Mouse (Mus musculus) ES-E14 (cell line): ENCODE results near the gene Itfg1. TPM values are rescaled to one million over a fixed set of nuclear protein-coding genes. Genes with fewer than 3 reads are reported as not detected.

ENCODE experiments used
- DNase-seq: peaks from one replicate; pipeline ENCODE4 v3.0.0-alpha.2; 2013; ENCODE audit warnings: low read depth, low spot score
- H3K27ac ChIP-seq: 2 replicates; pipeline ENCODE4 v1.5.1; 2012; ENCODE audit warnings: low read depth, mild to moderate bottlenecking, low read length, moderate library complexity, mixed read lengths; ENCODE audit not compliant: poor library complexity, insufficient read depth, severe bottlenecking
- H3K36me3 ChIP-seq: 2 replicates; pipeline ENCODE4 v1.6.1; 2012; ENCODE audit warnings: mild to moderate bottlenecking, low read length, moderate library complexity, mixed read lengths; ENCODE audit not compliant: control insufficient read depth, poor library complexity, insufficient read depth, severe bottlenecking
- H3K4me1 ChIP-seq, 2 experiments: fragments of 150-350 bp in 1 of 2; sonication (generic) in 1 of 2; 2 replicates each; pipeline ENCODE4 v1.6.1; 2012; ENCODE audit warnings: low read length in 2 of 2, mild to moderate bottlenecking in 1 of 2, mixed read lengths in 1 of 2; ENCODE audit not compliant: control insufficient read depth in 2 of 2, insufficient read depth in 2 of 2, poor library complexity in 1 of 2
- H3K4me3 ChIP-seq, 2 experiments: fragments of 150-350 bp in 1 of 2; sonication (generic) in 1 of 2; 2 replicates each; pipeline ENCODE4 v1.5.1; 2012; ENCODE audit warnings: low read length in 2 of 2, low read depth in 1 of 2, mild to moderate bottlenecking in 1 of 2, mixed read lengths in 1 of 2; ENCODE audit not compliant: insufficient read depth in 1 of 2, poor library complexity in 1 of 2, severe bottlenecking in 1 of 2
- H3K9ac ChIP-seq: 2 replicates; pipeline ENCODE4 v1.6.1; 2012; ENCODE audit warnings: low read depth, mild to moderate bottlenecking, low read length, mixed read lengths; ENCODE audit not compliant: poor library complexity, insufficient read depth, severe bottlenecking
- H3K9me3 ChIP-seq: fragments of 150-350 bp; sonication (generic); 2 replicates; pipeline ENCODE4 v1.6.1; 2012; ENCODE audit warnings: low read depth, mild to moderate bottlenecking, low read length; ENCODE audit not compliant: control insufficient read depth, insufficient read depth
- CHD2 ChIP-seq: IDR thresholded peaks from 2 replicates; pipeline ENCODE4 v1.6.1; 2014; ENCODE audit warnings: mild to moderate bottlenecking, low read depth, low read length, inconsistent platforms
- HCFC1 ChIP-seq: IDR thresholded peaks from 2 replicates; pipeline ENCODE4 v1.6.1; 2012; ENCODE audit warnings: low read length, inconsistent platforms, borderline replicate concordance; ENCODE audit not compliant: insufficient read depth
- MAFK ChIP-seq: IDR thresholded peaks from 2 replicates; pipeline ENCODE4 v1.6.1; 2014; ENCODE audit warnings: mild to moderate bottlenecking, low read depth, low read length, inconsistent platforms; ENCODE audit not compliant: insufficient read depth
- ZC3H11A ChIP-seq: IDR thresholded peaks from 2 replicates; pipeline ENCODE4 v1.6.1; 2012; ENCODE audit warnings: low read depth, mild to moderate bottlenecking, inconsistent platforms, low read length, borderline replicate concordance
- ZNF384 ChIP-seq: IDR thresholded peaks from 2 replicates; pipeline ENCODE4 v1.6.1; 2012; ENCODE audit warnings: low read depth, low read length, inconsistent platforms
- in situ Hi-C, 2 experiments: fragments of 600-800 bp; cut with MboI; formaldehyde crosslinking; loops; one replicate each; pipeline ENCODE4 v1.15.1; 2025; ENCODE audit warnings: low sequenced_read_pairs in 2 of 2, inconsistent platforms in 1 of 2; ENCODE audit not compliant: unreplicated experiment in 2 of 2
- total RNA-seq: library from RNA; depleted of rRNA; stranded (reverse); fragments of 300-350 nt; gene quantifications from 2 replicates; pipeline ENCODE4 v1.2.3, GENCODE M21; 2012; rRNA removed

The Itfg1 gene
- total RNA-seq, result 38.2 and 40.2 TPM in 2 replicates

DNA sequence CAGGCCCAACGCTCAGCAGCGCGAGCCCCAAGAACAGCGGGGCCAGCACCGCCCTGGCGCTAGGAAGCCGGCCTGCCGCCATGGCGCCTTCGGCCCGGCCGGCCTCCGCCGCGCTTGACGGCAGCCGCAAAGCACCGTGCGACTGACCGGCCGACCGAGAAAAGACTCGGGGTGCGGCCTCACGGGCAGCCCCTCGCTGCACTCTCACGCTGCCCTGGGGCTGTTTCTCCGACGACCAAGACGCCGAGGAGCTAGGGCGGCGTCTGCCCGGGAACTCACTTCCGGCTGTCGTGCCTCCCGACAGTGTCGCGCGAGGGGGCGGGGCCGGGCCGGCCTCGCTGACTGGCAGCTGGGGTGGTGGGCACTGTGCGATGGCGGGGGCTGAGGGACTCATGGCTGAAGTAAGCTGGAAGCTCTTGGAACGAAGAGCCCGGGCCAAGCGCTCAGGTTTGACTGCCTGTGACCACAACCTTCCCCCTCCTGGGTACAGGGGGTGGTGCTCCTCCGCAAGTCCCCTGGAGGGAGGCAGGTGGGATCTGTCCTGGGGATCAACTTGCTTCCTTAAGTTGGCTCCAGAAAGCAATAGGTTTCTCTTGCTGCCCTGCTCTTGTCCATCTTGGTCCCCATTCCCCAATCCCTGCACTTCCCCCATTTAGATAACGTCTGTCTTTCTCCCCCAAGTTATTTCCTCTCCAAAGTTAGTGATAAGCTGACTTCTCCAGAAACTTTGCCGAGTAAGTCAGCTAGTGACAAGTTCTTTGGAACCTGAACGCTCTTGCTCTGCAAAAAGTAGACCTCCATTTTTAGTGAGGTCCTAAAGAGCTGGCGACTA is at the start of gene Itfg1, which contains the start of gene Phkb:
TSS of gene Itfg1 (minus strand) at position 265 of the 832 bp plus-strand sequence.
TSS of gene Phkb (plus strand) at position 303 of the 832 bp plus-strand sequence.
- no peaks in the 10 kb centered on the region for H3K4me1 ChIP-seq
- peak within 1 kb of the TSS; percentile 88 to 96 for H3K4me3 ChIP-seq
- H3K27ac ChIP-seq, result peak within 1 kb of the TSS; percentile 19; the same call in 1 of the 2 replicates
- no peaks in the 10 kb centered on the region for H3K9me3 ChIP-seq
- H3K36me3 ChIP-seq, result peaks cover under 1% of the 10 kb centered on the region; the same call in 1 of the 2 replicates
- TF ChIP-seq ZNF384, result no peak
- no peak for TF ChIP-seq CHD2
- peak; percentile 69 for TF ChIP-seq HCFC1
- TF ChIP-seq MAFK, result no peak
- DNase-seq, result peak; percentile 87
- in situ Hi-C loops, result no loop called here
- peak within 1 kb of the TSS; percentile 90 for H3K9ac ChIP-seq

DNA sequence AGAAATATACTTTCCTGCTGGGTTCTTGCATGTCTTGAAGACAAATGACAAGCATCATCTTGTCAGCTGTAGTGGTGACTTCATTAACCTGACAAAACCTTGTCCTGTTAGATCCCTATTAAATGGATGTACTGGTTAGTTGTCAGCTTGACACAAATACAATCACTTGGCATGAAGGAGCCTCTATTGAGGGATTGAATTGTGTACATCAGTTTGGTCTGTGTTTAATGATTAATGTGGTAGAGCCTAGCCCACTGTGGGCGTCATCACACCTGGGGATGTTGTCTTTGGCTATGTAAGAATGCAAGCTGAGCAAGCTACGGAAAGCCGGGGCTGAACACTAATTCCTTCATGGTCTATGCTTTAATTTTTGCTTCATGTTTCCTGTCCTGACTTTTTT is 44.1 kb upstream of the Itfg1 start:
- no peaks in the 10 kb centered on the region for H3K4me1 ChIP-seq
- H3K9ac ChIP-seq, result no peak overlapping the region
- in situ Hi-C loops, result no loop called here
- H3K27ac ChIP-seq, result no peak overlapping the region
- H3K4me3 ChIP-seq, result no peak overlapping the region
- TF ChIP-seq CHD2 (no peak), ZNF384 (no peak), HCFC1 (no peak), ZC3H11A (no peak), MAFK (no peak)
- H3K9me3 ChIP-seq, result no peaks in the 10 kb centered on the region
- no peak for DNase-seq
- no peaks in the 10 kb centered on the region; the same call in 1 of the 2 replicates for H3K36me3 ChIP-seq

DNA sequence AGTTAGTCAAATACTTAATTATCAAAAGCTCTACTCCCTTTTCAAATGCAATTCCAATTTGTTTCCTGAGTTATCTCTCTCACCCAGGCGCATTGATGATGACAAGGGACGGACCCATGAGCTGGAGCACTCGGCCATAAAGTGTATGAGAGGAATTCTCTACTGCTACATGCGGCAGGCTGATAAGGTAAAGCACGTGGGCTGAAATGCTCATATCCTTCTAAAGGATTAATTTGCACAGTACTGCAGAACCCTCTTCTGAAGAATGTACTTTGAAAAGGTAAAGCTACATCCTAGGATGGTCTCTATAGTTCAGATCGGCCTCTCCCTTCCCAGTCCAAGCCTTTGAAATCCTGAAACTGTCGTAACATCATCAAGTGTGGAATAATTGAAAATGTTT is 38.9 kb upstream of the Itfg1 start:
- DNase-seq, result no peak
- no peaks in the 10 kb centered on the region for H3K4me1 ChIP-seq
- no peak overlapping the region for H3K4me3 ChIP-seq
- H3K9me3 ChIP-seq, result no peaks in the 10 kb centered on the region
- TF ChIP-seq ZC3H11A (no peak), CHD2 (no peak), HCFC1 (no peak), ZNF384 (no peak), MAFK (no peak)
- no peak overlapping the region for H3K9ac ChIP-seq
- H3K27ac ChIP-seq, result no peak overlapping the region
- in situ Hi-C loops, result no loop called here
- H3K36me3 ChIP-seq, result no peaks in the 10 kb centered on the region; the same call in 1 of the 2 replicates

DNA sequence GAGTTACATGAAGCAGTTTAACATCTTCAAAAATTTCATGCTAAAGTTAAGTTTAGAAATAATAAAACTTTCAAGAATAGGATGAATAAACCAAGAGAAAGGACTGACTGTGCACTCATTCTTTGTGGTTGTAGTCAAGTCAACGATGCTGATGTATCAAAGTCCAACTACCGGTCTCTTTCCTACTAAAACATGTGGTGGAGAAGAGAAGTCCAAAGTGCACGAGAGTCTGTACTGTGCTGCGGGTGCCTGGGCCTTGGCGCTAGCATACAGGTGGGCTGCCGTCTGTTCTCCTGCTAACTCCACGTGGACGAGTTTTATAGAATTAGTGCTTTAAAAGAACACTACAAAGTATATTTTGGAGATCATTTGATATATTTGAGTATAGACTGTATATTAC is 37.3 kb upstream of the Itfg1 start:
- H3K27ac ChIP-seq, result no peak overlapping the region
- in situ Hi-C loops, result no loop called here
- 0 out of 4 replicates have a peak, but pooled peaks cover 0 to 1% of the 10 kb centered on the region in 2 experiments for H3K4me1 ChIP-seq
- TF ChIP-seq CHD2, result no peak
- no peak for TF ChIP-seq ZC3H11A
- no peak for TF ChIP-seq MAFK
- TF ChIP-seq HCFC1, result no peak
- TF ChIP-seq ZNF384, result no peak
- no peak overlapping the region for H3K4me3 ChIP-seq
- no peaks in the 10 kb centered on the region for H3K9me3 ChIP-seq
- no peak overlapping the region for H3K9ac ChIP-seq
- no peak for DNase-seq
- no peaks in the 10 kb centered on the region; the same call in 1 of the 2 replicates for H3K36me3 ChIP-seq
